Mouse (Mus musculus): ENCODE measurements around the gene Wdr47. TPM values are rescaled to one million over a fixed set of nuclear protein-coding genes. Genes with fewer than 3 reads are reported as not detected.
"Not testable (repeated sequence)": the region's sequence is repeated elsewhere in the genome, so short reads cannot be mapped to it uniquely, and the experiment has no call there.

The Wdr47 gene
- polyA plus RNA-seq, 1 experiment from 2014 or later = 50.4 TPM

- Histone ChIP-seq H3K36me3 (ENCODE audit: control insufficient read depth, insufficient read depth, low read length) (no peaks in the 10 kb centered on the region), H3K27ac (ENCODE audit: low read depth, low read length) (peak overlapping the region; percentile 91), H3K9me3 (ENCODE audit: control insufficient read depth, low read length) (no peaks in the 10 kb centered on the region), H3K4me1 (replicated peaks; ENCODE audit: control insufficient read depth, insufficient read depth, low read length) (no peaks in the 10 kb centered on the region), H3K9ac (ENCODE audit: low read depth, low read length) (peak overlapping the region; percentile 90), H3K4me3 (ENCODE audit: low read depth, low read length) (peak overlapping the region; percentile 96), H3K27me3 (ENCODE audit: control insufficient read depth, insufficient read depth, low read length) (no peaks in the 10 kb centered on the region), H3K4me2 (replicated peaks; ENCODE audit: low read depth, low read length) (peak overlapping the region; percentile 79)
- under 1% methylated on average over 61 of the region's 61 CpGs for WGBS
- DNase-seq (ENCODE audit: low spot score) (no peak), ATAC-seq (ENCODE audit: low FRiP score) (peak; percentile 88)
Measured at GRCm38 (mm10) chr3:108591530-108592522, 747 bp downstream of the Wdr47 start.

GRCm38 (mm10) chr3:108608906-108609305 is 17.8 kb downstream of the Wdr47 start:
- no peak overlapping the region for H3K9ac ChIP-seq (ENCODE audit: low read depth, low read length)
- DNase-seq (ENCODE audit: low spot score) = no peak
- no peak overlapping the region for H3K4me2 ChIP-seq (replicated peaks; ENCODE audit: low read depth, low read length)
- no peaks in the 10 kb centered on the region for H3K36me3 ChIP-seq (ENCODE audit: control insufficient read depth, insufficient read depth, low read length)
- no peaks in the 10 kb centered on the region for H3K27me3 ChIP-seq (ENCODE audit: control insufficient read depth, insufficient read depth, low read length)
- 86% methylated on average over 3 of the region's 3 CpGs for WGBS
- H3K9me3 ChIP-seq (ENCODE audit: control insufficient read depth, low read length) = no peaks in the 10 kb centered on the region
- no peak overlapping the region for H3K27ac ChIP-seq (ENCODE audit: low read depth, low read length)
- H3K4me1 ChIP-seq (replicated peaks; ENCODE audit: control insufficient read depth, insufficient read depth, low read length) = no peaks in the 10 kb centered on the region
- no peak overlapping the region for H3K4me3 ChIP-seq (ENCODE audit: low read depth, low read length)
- no peak for ATAC-seq (ENCODE audit: low FRiP score)

GRCm38 (mm10) chr3:108634761-108635160 is 43.7 kb downstream of the Wdr47 start:
- no peak overlapping the region for H3K4me3 ChIP-seq (ENCODE audit: low read depth, low read length)
- H3K9ac ChIP-seq (ENCODE audit: low read depth, low read length) = no peak overlapping the region
- no peaks in the 10 kb centered on the region for H3K27me3 ChIP-seq (ENCODE audit: control insufficient read depth, insufficient read depth, low read length)
- no peaks in the 10 kb centered on the region for H3K36me3 ChIP-seq (ENCODE audit: control insufficient read depth, insufficient read depth, low read length)
- H3K9me3 ChIP-seq (ENCODE audit: control insufficient read depth, low read length) = no peaks in the 10 kb centered on the region
- WGBS = 97% methylated on average over 5 of the region's 5 CpGs
- no peak overlapping the region for H3K27ac ChIP-seq (ENCODE audit: low read depth, low read length)
- DNase-seq (ENCODE audit: low spot score) = no peak
- H3K4me2 ChIP-seq (replicated peaks; ENCODE audit: low read depth, low read length) = no peak overlapping the region
- H3K4me1 ChIP-seq (replicated peaks; ENCODE audit: control insufficient read depth, insufficient read depth, low read length) = no peaks in the 10 kb centered on the region
- ATAC-seq (ENCODE audit: low FRiP score) = no peak

GRCm38 (mm10) chr3:108639412-108639811 is 48.3 kb downstream of the Wdr47 start:
- no peaks in the 10 kb centered on the region for H3K36me3 ChIP-seq (ENCODE audit: control insufficient read depth, insufficient read depth, low read length)
- H3K9me3 ChIP-seq (ENCODE audit: control insufficient read depth, low read length) = no peaks in the 10 kb centered on the region
- no peak overlapping the region for H3K4me3 ChIP-seq (ENCODE audit: low read depth, low read length)
- H3K4me1 ChIP-seq (replicated peaks; ENCODE audit: control insufficient read depth, insufficient read depth, low read length) = no peaks in the 10 kb centered on the region
- H3K27ac ChIP-seq (ENCODE audit: low read depth, low read length) = no peak overlapping the region
- no peak overlapping the region for H3K9ac ChIP-seq (ENCODE audit: low read depth, low read length)
- ATAC-seq (ENCODE audit: low FRiP score) (no peak), DNase-seq (ENCODE audit: low spot score) (no peak)
- 71% methylated on average over 4 of the region's 4 CpGs for WGBS
- H3K27me3 ChIP-seq (ENCODE audit: control insufficient read depth, insufficient read depth, low read length) = no peaks in the 10 kb centered on the region
- no peak overlapping the region for H3K4me2 ChIP-seq (replicated peaks; ENCODE audit: low read depth, low read length)

- Histone ChIP-seq H3K27ac (ENCODE audit: low read depth, low read length) (no peak overlapping the region), H3K4me1 (replicated peaks; ENCODE audit: control insufficient read depth, insufficient read depth, low read length) (no peaks in the 10 kb centered on the region), H3K9ac (ENCODE audit: low read depth, low read length) (no peak overlapping the region), H3K4me2 (replicated peaks; ENCODE audit: low read depth, low read length) (no peak overlapping the region), H3K4me3 (ENCODE audit: low read depth, low read length) (no peak overlapping the region), H3K9me3 (ENCODE audit: control insufficient read depth, low read length) (no peaks in the 10 kb centered on the region), H3K27me3 (ENCODE audit: control insufficient read depth, insufficient read depth, low read length) (no peaks in the 10 kb centered on the region), H3K36me3 (ENCODE audit: control insufficient read depth, insufficient read depth, low read length) (no peaks in the 10 kb centered on the region)
- 91% methylated on average over 4 of the region's 4 CpGs for WGBS
- no peak for DNase-seq (ENCODE audit: low spot score)
- ATAC-seq (ENCODE audit: low FRiP score) = no peak
Measured at GRCm38 (mm10) chr3:108640998-108641397, 49.9 kb downstream of the Wdr47 start.

GRCm38 (mm10) chr3:108644856-108645255 is 53.8 kb downstream of the Wdr47 start:
- Histone ChIP-seq H3K27ac (ENCODE audit: low read depth, low read length) (no peak overlapping the region), H3K36me3 (ENCODE audit: control insufficient read depth, insufficient read depth, low read length) (no peaks in the 10 kb centered on the region), H3K4me2 (replicated peaks; ENCODE audit: low read depth, low read length) (no peak overlapping the region), H3K9ac (ENCODE audit: low read depth, low read length) (no peak overlapping the region), H3K27me3 (ENCODE audit: control insufficient read depth, insufficient read depth, low read length) (no peaks in the 10 kb centered on the region), H3K4me1 (replicated peaks; ENCODE audit: control insufficient read depth, insufficient read depth, low read length) (no peaks in the 10 kb centered on the region), H3K4me3 (ENCODE audit: low read depth, low read length) (no peak overlapping the region), H3K9me3 (ENCODE audit: control insufficient read depth, low read length) (no peaks in the 10 kb centered on the region)
- ATAC-seq (ENCODE audit: low FRiP score) = no peak
- WGBS = 94% methylated on average over 3 of the region's 3 CpGs
- no peak for DNase-seq (ENCODE audit: low spot score)

GRCm38 (mm10) chr3:108646036-108646435 is 55.0 kb downstream of the Wdr47 start:
- H3K27me3 ChIP-seq (ENCODE audit: control insufficient read depth, insufficient read depth, low read length) = no peaks in the 10 kb centered on the region
- whole genome bisulfite sequencing = 57% methylated on average over 7 of the region's 7 CpGs

GRCm38 (mm10) chr3:108647681-108648080 is 56.6 kb downstream of the Wdr47 start:
- not testable (repeated sequence) for H3K27ac ChIP-seq (ENCODE audit: low read depth, low read length); DNase-seq (ENCODE audit: low spot score); H3K4me2 ChIP-seq (replicated peaks; ENCODE audit: low read depth, low read length); H3K4me1 ChIP-seq (replicated peaks; ENCODE audit: control insufficient read depth, insufficient read depth, low read length); H3K27me3 ChIP-seq (ENCODE audit: control insufficient read depth, insufficient read depth, low read length); H3K36me3 ChIP-seq (ENCODE audit: control insufficient read depth, insufficient read depth, low read length); H3K9ac ChIP-seq (ENCODE audit: low read depth, low read length); H3K4me3 ChIP-seq (ENCODE audit: low read depth, low read length); ATAC-seq (ENCODE audit: low FRiP score); H3K9me3 ChIP-seq (ENCODE audit: control insufficient read depth, low read length)
- WGBS = 38% methylated on average over 5 of the region's 5 CpGs

More at GRCm38 (mm10) chr3:108646036-108646435, 55.0 kb downstream of the Wdr47 start:
- Histone ChIP-seq H3K4me3 (ENCODE audit: low read depth, low read length) (no peak overlapping the region), H3K36me3 (ENCODE audit: control insufficient read depth, insufficient read depth, low read length) (no peaks in the 10 kb centered on the region), H3K27ac (ENCODE audit: low read depth, low read length) (no peak overlapping the region), H3K9me3 (ENCODE audit: control insufficient read depth, low read length) (no peaks in the 10 kb centered on the region), H3K4me2 (replicated peaks; ENCODE audit: low read depth, low read length) (no peak overlapping the region), H3K4me1 (replicated peaks; ENCODE audit: control insufficient read depth, insufficient read depth, low read length) (no peaks in the 10 kb centered on the region), H3K9ac (ENCODE audit: low read depth, low read length) (no peak overlapping the region)
- ATAC-seq (ENCODE audit: low FRiP score) (no peak), DNase-seq (ENCODE audit: low spot score) (no peak)
